Mouse (Mus musculus): ENCODE measurements around the gene Lmtk2. TPM values are rescaled to one million over a fixed set of nuclear protein-coding genes. Genes with fewer than 3 reads are reported as not detected.

Lmtk2 gene
- total and polyA plus RNA-seq, 2 experiments from 2014 or later, result 2.5 to 19.5 TPM

GRCm38 (mm10) chr5:144083521-144083920 lies 16.7 kb upstream of the Lmtk2 start:
- WGBS, result 98% methylated on average over 2 of the region's 2 CpGs
- H3K27me3 ChIP-seq (ENCODE audit: control insufficient read depth, insufficient read depth, low read length), result no peaks in the 10 kb centered on the region
- DNase-seq (ENCODE audit: low spot score) (no peak), ATAC-seq (ENCODE audit: insufficient read depth, low read depth) (no peak)
- no peak overlapping the region for H3K27ac ChIP-seq (ENCODE audit: low read depth)
- H3K4me2 ChIP-seq (ENCODE audit: low read depth, low read length), result no peak overlapping the region
- no peaks in the 10 kb centered on the region for H3K4me1 ChIP-seq (ENCODE audit: control insufficient read depth, insufficient read depth)
- H3K9ac ChIP-seq (replicated peaks; ENCODE audit: low read depth, low read length), result no peak overlapping the region
- H3K36me3 ChIP-seq (replicated peaks; ENCODE audit: control insufficient read depth, insufficient read depth, low read length), result no peaks in the 10 kb centered on the region
- 0 out of 2 replicates have a peak, but pooled peaks cover 5% of the 10 kb centered on the region for H3K9me3 ChIP-seq (replicated peaks; ENCODE audit: control insufficient read depth, low read length)
- no peak for TF ChIP-seq CTCF (IDR thresholded peaks at IDR 0.05; ENCODE audit: low read depth)
- TF ChIP-seq EP300 (IDR thresholded peaks at IDR 0.05; ENCODE audit: low read depth), result no peak
- H3K4me3 ChIP-seq (ENCODE audit: low read depth, low read length), result no peak overlapping the region

- 54% methylated on average over 4 of the region's 4 CpGs for WGBS
- ATAC-seq (ENCODE audit: insufficient read depth, low read depth), result no peak
- H3K4me2 ChIP-seq (ENCODE audit: low read depth, low read length), result no peak overlapping the region
Measured at GRCm38 (mm10) chr5:144084271-144084670, 16.0 kb upstream of the Lmtk2 start.

GRCm38 (mm10) chr5:144085696-144086095 lies 14.5 kb upstream of the Lmtk2 start:
- TF ChIP-seq CTCF (IDR thresholded peaks at IDR 0.05; ENCODE audit: low read depth), result no peak
- TF ChIP-seq EP300 (IDR thresholded peaks at IDR 0.05; ENCODE audit: low read depth), result no peak
- no peak overlapping the region for H3K4me2 ChIP-seq (ENCODE audit: low read depth, low read length)
- 0 out of 2 replicates have a peak, but pooled peaks cover 5% of the 10 kb centered on the region for H3K9me3 ChIP-seq (replicated peaks; ENCODE audit: control insufficient read depth, low read length)
- H3K27me3 ChIP-seq (ENCODE audit: control insufficient read depth, insufficient read depth, low read length), result no peaks in the 10 kb centered on the region
- H3K4me1 ChIP-seq (ENCODE audit: control insufficient read depth, insufficient read depth), result no peaks in the 10 kb centered on the region
- H3K36me3 ChIP-seq (replicated peaks; ENCODE audit: control insufficient read depth, insufficient read depth, low read length), result no peaks in the 10 kb centered on the region
- H3K9ac ChIP-seq (replicated peaks; ENCODE audit: low read depth, low read length), result no peak overlapping the region
- no peak for DNase-seq (ENCODE audit: low spot score)
- WGBS, result 65% methylated on average over 6 of the region's 6 CpGs
- H3K4me3 ChIP-seq (ENCODE audit: low read depth, low read length), result no peak overlapping the region
- no peak overlapping the region for H3K27ac ChIP-seq (ENCODE audit: low read depth)
- ATAC-seq (ENCODE audit: insufficient read depth, low read depth), result no peak

More at GRCm38 (mm10) chr5:144084271-144084670, 16.0 kb upstream of the Lmtk2 start:
- Histone ChIP-seq H3K4me3 (ENCODE audit: low read depth, low read length) (no peak overlapping the region), H3K4me1 (ENCODE audit: control insufficient read depth, insufficient read depth) (no peaks in the 10 kb centered on the region), H3K36me3 (replicated peaks; ENCODE audit: control insufficient read depth, insufficient read depth, low read length) (no peaks in the 10 kb centered on the region), H3K27ac (ENCODE audit: low read depth) (no peak overlapping the region), H3K27me3 (ENCODE audit: control insufficient read depth, insufficient read depth, low read length) (no peaks in the 10 kb centered on the region), H3K9me3 (replicated peaks; ENCODE audit: control insufficient read depth, low read length) (0 out of 2 replicates have a peak, but pooled peaks cover 5% of the 10 kb centered on the region), H3K9ac (replicated peaks; ENCODE audit: low read depth, low read length) (no peak overlapping the region)
- no peak for TF ChIP-seq EP300 (IDR thresholded peaks at IDR 0.05; ENCODE audit: low read depth)
- no peak for TF ChIP-seq CTCF (IDR thresholded peaks at IDR 0.05; ENCODE audit: low read depth)
- DNase-seq (ENCODE audit: low spot score), result no peak

GRCm38 (mm10) chr5:144086494-144086893 lies 13.7 kb upstream of the Lmtk2 start:
- Histone ChIP-seq H3K27ac (ENCODE audit: low read depth) (no peak overlapping the region), H3K4me1 (ENCODE audit: control insufficient read depth, insufficient read depth) (no peaks in the 10 kb centered on the region), H3K4me2 (ENCODE audit: low read depth, low read length) (no peak overlapping the region), H3K4me3 (ENCODE audit: low read depth, low read length) (no peak overlapping the region), H3K9me3 (replicated peaks; ENCODE audit: control insufficient read depth, low read length) (0 out of 2 replicates have a peak, but pooled peaks cover 5% of the 10 kb centered on the region), H3K36me3 (replicated peaks; ENCODE audit: control insufficient read depth, insufficient read depth, low read length) (no peaks in the 10 kb centered on the region), H3K27me3 (ENCODE audit: control insufficient read depth, insufficient read depth, low read length) (no peaks in the 10 kb centered on the region), H3K9ac (replicated peaks; ENCODE audit: low read depth, low read length) (no peak overlapping the region)
- 47% methylated on average over 2 of the region's 2 CpGs for WGBS
- ATAC-seq (ENCODE audit: insufficient read depth, low read depth), result no peak
- TF ChIP-seq EP300 (IDR thresholded peaks at IDR 0.05; ENCODE audit: low read depth) (no peak), CTCF (IDR thresholded peaks at IDR 0.05; ENCODE audit: low read depth) (no peak)
- DNase-seq (ENCODE audit: low spot score), result no peak

- Histone ChIP-seq H3K4me2 (ENCODE audit: low read depth, low read length) (no peak overlapping the region), H3K27ac (ENCODE audit: low read depth) (no peak overlapping the region), H3K27me3 (ENCODE audit: control insufficient read depth, insufficient read depth, low read length) (no peaks in the 10 kb centered on the region), H3K4me3 (ENCODE audit: low read depth, low read length) (no peak overlapping the region), H3K9ac (replicated peaks; ENCODE audit: low read depth, low read length) (no peak overlapping the region), H3K4me1 (ENCODE audit: control insufficient read depth, insufficient read depth) (no peaks in the 10 kb centered on the region), H3K9me3 (replicated peaks; ENCODE audit: control insufficient read depth, low read length) (no peaks in the 10 kb centered on the region), H3K36me3 (replicated peaks; ENCODE audit: control insufficient read depth, insufficient read depth, low read length) (no peaks in the 10 kb centered on the region)
- ATAC-seq (ENCODE audit: insufficient read depth, low read depth) (no peak), DNase-seq (ENCODE audit: low spot score) (no peak)
- no peak for TF ChIP-seq EP300 (IDR thresholded peaks at IDR 0.05; ENCODE audit: low read depth)
- TF ChIP-seq CTCF (IDR thresholded peaks at IDR 0.05; ENCODE audit: low read depth), result no peak
- WGBS, result 49% methylated on average over 2 of the region's 2 CpGs
Measured at GRCm38 (mm10) chr5:144088354-144088753, 11.9 kb upstream of the Lmtk2 start.

GRCm38 (mm10) chr5:144095461-144095970 lies 4.7 kb upstream of the Lmtk2 start:
- no peak overlapping the region for H3K4me2 ChIP-seq (ENCODE audit: low read depth, low read length)
- no peak for DNase-seq (ENCODE audit: low spot score)
- WGBS, result 61% methylated on average over 6 of the region's 6 CpGs

More at GRCm38 (mm10) chr5:144095461-144095970, 4.7 kb upstream of the Lmtk2 start:
- H3K4me3 ChIP-seq (ENCODE audit: low read depth, low read length), result no peak overlapping the region
- no peaks in the 10 kb centered on the region for H3K4me1 ChIP-seq (ENCODE audit: control insufficient read depth, insufficient read depth)
- H3K27me3 ChIP-seq (ENCODE audit: control insufficient read depth, insufficient read depth, low read length), result 0 out of 2 replicates have a peak, but pooled peaks cover 2% of the 10 kb centered on the region
- H3K27ac ChIP-seq (ENCODE audit: low read depth), result no peak overlapping the region
- no peaks in the 10 kb centered on the region for H3K36me3 ChIP-seq (replicated peaks; ENCODE audit: control insufficient read depth, insufficient read depth, low read length)
- no peaks in the 10 kb centered on the region for H3K9me3 ChIP-seq (replicated peaks; ENCODE audit: control insufficient read depth, low read length)
- no peak for ATAC-seq (ENCODE audit: insufficient read depth, low read depth)
- H3K9ac ChIP-seq (replicated peaks; ENCODE audit: low read depth, low read length), result no peak overlapping the region
- TF ChIP-seq CTCF (IDR thresholded peaks at IDR 0.05; ENCODE audit: low read depth), result no peak
- TF ChIP-seq EP300 (IDR thresholded peaks at IDR 0.05; ENCODE audit: low read depth), result no peak
